Mouse (Mus musculus): ENCODE results near the gene Adgre4.

DNA sequence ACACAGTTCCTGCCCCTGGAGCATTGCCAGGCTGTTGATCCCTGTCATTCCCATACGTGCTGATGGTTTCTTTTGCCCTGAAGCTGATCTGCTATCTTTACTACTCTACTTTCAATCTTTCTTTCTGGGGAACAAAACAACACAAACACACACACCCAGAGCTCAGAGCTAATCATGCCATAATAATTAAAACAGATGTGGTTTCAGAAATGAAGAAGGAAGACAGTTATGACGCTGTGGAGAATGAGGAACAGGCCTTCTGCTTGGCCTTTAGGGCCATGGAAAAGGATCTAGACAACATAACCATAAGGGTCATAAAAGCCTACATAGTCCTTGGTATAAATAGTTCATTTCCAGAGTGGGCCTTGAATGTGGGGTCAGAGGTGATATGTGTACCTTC is 27.5 kb upstream of the Adgre4 start:
- TF ChIP-seq CTCF (IDR thresholded peaks at IDR 0.05; ENCODE audit: low read depth) (no peak), EP300 (IDR thresholded peaks at IDR 0.05; ENCODE audit: low read depth) (no peak)
